Mouse (Mus musculus): ENCODE data around the gene Tex13c2. TPM values are rescaled to one million over a fixed set of nuclear protein-coding genes. Genes with fewer than 3 reads are reported as not detected.

Tex13c2 gene
- 0.09 TPM in 1 of 2 replicates, not detected in the other for polyA plus RNA-seq (2012; ENCODE audit: insufficient read depth, low replicate concordance)

DNA sequence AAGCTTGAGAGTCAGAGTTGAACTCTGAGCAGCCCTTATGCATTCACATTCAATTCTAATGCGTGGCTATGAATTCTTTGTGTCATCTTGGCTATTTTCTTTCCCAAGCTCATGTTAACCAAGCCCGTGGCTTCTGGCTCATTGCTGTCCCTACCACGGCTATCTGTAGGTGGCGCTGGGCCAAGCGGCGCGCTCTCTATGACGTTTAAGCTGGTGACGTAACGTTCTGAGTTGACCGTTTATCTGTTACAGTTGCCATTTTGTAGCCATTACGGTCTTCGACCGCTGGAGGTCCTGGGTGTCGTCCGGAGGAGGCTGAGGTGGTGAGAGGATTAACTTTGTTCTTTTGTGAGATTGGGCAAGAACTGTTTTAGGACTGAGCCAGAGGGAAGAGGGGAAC is at the start of gene Tex13c2:
Gene Tex13c2, plus strand, starts transcription at position 246 of the 400 bp plus-strand sequence.
- no peak within 1 kb of the TSS for H3K4me3 ChIP-seq (replicated peaks)
- H3K27me3 ChIP-seq (replicated peaks), result peaks cover 10% of the 10 kb centered on the region
- TF ChIP-seq GATA1 (IDR thresholded peaks at IDR 0.05; ENCODE audit: borderline replicate concordance, low read length), result no peak
- TF ChIP-seq FLI1 (IDR thresholded peaks at IDR 0.05; ENCODE audit: low read length), result no peak
- no peaks in the 10 kb centered on the region for H3K36me3 ChIP-seq (replicated peaks; ENCODE audit: low read length)
- H3K4me1 ChIP-seq, result no peaks in the 10 kb centered on the region
- peaks cover 17% of the 10 kb centered on the region for H3K9me3 ChIP-seq

- Histone ChIP-seq H3K36me3 (replicated peaks; ENCODE audit: low read length) (no peaks in the 10 kb centered on the region), H3K4me3 (replicated peaks) (no peak overlapping the region), H3K27me3 (replicated peaks) (peaks cover 2% of the 10 kb centered on the region), H3K4me1 (no peaks in the 10 kb centered on the region), H3K9me3 (no peaks in the 10 kb centered on the region)
- TF ChIP-seq GATA1 (IDR thresholded peaks at IDR 0.05; ENCODE audit: borderline replicate concordance, low read length), result no peak
- no peak for TF ChIP-seq FLI1 (IDR thresholded peaks at IDR 0.05; ENCODE audit: low read length)
These were observed 39.2 kb upstream of the Tex13c2 start for GRCm38 (mm10) chrX:42450305-42450704.

GRCm38 (mm10) chrX:42453001-42453400 is 36.5 kb upstream of the Tex13c2 start:
- H3K4me3 ChIP-seq (replicated peaks), result no peak overlapping the region
- peaks cover 2% of the 10 kb centered on the region for H3K27me3 ChIP-seq (replicated peaks)
- H3K4me1 ChIP-seq, result no peaks in the 10 kb centered on the region
- H3K36me3 ChIP-seq (replicated peaks; ENCODE audit: low read length), result no peaks in the 10 kb centered on the region
- TF ChIP-seq FLI1 (IDR thresholded peaks at IDR 0.05; ENCODE audit: low read length) (no peak), GATA1 (IDR thresholded peaks at IDR 0.05; ENCODE audit: borderline replicate concordance, low read length) (no peak)
- H3K9me3 ChIP-seq, result no peaks in the 10 kb centered on the region

GRCm38 (mm10) chrX:42454533-42454932 is 35.0 kb upstream of the Tex13c2 start:
- no peaks in the 10 kb centered on the region for H3K36me3 ChIP-seq (replicated peaks; ENCODE audit: low read length)
- peaks cover 2% of the 10 kb centered on the region for H3K27me3 ChIP-seq (replicated peaks)
- H3K9me3 ChIP-seq, result no peaks in the 10 kb centered on the region
- no peak overlapping the region for H3K4me3 ChIP-seq (replicated peaks)
- no peaks in the 10 kb centered on the region for H3K4me1 ChIP-seq
- TF ChIP-seq FLI1 (IDR thresholded peaks at IDR 0.05; ENCODE audit: low read length), result no peak
- TF ChIP-seq GATA1 (IDR thresholded peaks at IDR 0.05; ENCODE audit: borderline replicate concordance, low read length), result no peak

GRCm38 (mm10) chrX:42490336-42490735 is 845 bp downstream of the Tex13c2 start:
- no peak overlapping the region for H3K4me3 ChIP-seq (replicated peaks)
- peaks cover 10% of the 10 kb centered on the region for H3K27me3 ChIP-seq (replicated peaks)
- no peaks in the 10 kb centered on the region for H3K36me3 ChIP-seq (replicated peaks; ENCODE audit: low read length)
- TF ChIP-seq GATA1 (IDR thresholded peaks at IDR 0.05; ENCODE audit: borderline replicate concordance, low read length), result no peak
- TF ChIP-seq FLI1 (IDR thresholded peaks at IDR 0.05; ENCODE audit: low read length), result no peak
- peaks cover 17% of the 10 kb centered on the region for H3K9me3 ChIP-seq
- H3K4me1 ChIP-seq, result no peaks in the 10 kb centered on the region

DNA sequence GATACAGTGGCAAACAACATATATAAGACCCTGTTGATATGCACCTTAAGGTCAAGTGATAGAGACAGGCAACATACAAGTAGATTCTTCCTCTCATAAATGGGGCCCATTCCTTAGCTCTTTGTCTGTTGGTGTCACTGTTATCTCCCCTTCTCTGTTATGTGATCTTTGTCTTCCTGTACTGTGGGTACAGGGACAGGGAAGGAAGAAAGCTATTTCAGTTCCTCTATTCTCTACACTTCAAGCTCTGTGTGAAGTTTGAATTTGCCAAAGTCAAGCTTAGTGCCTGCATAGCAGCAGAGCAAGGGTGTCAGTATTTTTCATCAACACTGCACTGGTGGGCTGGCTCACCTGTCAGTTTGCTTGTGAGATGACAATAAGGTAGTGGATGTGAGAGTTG is 11.0 kb downstream of the Tex13c2 start:
- TF ChIP-seq GATA1 (IDR thresholded peaks at IDR 0.05; ENCODE audit: borderline replicate concordance, low read length) (no peak), FLI1 (IDR thresholded peaks at IDR 0.05; ENCODE audit: low read length) (no peak)
- Histone ChIP-seq H3K4me1 (no peaks in the 10 kb centered on the region), H3K27me3 (replicated peaks) (peaks cover 13% of the 10 kb centered on the region), H3K9me3 (no peaks in the 10 kb centered on the region), H3K36me3 (replicated peaks; ENCODE audit: low read length) (no peaks in the 10 kb centered on the region), H3K4me3 (replicated peaks) (no peak overlapping the region)

GRCm38 (mm10) chrX:42502291-42503043 is 13.0 kb downstream of the Tex13c2 start, which contains the start of gene Sh2d1a:
Gene Sh2d1a, plus strand, starts transcription at chrX:42502453.
- Histone ChIP-seq H3K9me3 (no peaks in the 10 kb centered on the region), H3K36me3 (replicated peaks; ENCODE audit: low read length) (no peaks in the 10 kb centered on the region), H3K4me3 (replicated peaks) (no peak within 1 kb of the TSS), H3K4me1 (no peaks in the 10 kb centered on the region), H3K27me3 (replicated peaks) (peaks cover 13% of the 10 kb centered on the region)
- TF ChIP-seq FLI1 (IDR thresholded peaks at IDR 0.05; ENCODE audit: low read length) (no peak), GATA1 (IDR thresholded peaks at IDR 0.05; ENCODE audit: borderline replicate concordance, low read length) (no peak)

DNA sequence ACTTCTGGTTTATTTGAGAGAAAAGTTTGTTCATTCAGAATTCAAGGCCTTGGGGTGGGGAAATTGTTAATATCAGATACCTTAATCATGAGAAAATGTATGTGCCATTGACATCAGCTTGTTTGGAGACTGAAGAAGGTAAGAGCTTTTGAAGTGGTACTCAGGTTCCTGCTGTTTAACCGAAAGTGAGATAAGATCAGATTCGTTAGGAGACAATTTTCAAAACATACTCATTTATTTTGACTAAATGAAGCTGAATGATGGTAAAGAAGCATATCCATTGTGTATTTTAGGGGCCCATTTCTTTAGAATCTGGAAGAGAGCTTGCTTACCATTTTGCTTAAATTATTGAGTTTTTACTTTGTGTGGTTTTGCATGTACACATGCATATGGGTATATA is 21.6 kb downstream of the Tex13c2 start:
- Histone ChIP-seq H3K36me3 (replicated peaks; ENCODE audit: low read length) (no peaks in the 10 kb centered on the region), H3K9me3 (no peaks in the 10 kb centered on the region), H3K4me1 (no peaks in the 10 kb centered on the region), H3K27me3 (replicated peaks) (peaks cover 4% of the 10 kb centered on the region), H3K4me3 (replicated peaks) (no peak overlapping the region)
- TF ChIP-seq GATA1 (IDR thresholded peaks at IDR 0.05; ENCODE audit: borderline replicate concordance, low read length) (no peak), FLI1 (IDR thresholded peaks at IDR 0.05; ENCODE audit: low read length) (no peak)

GRCm38 (mm10) chrX:42512567-42512966 is 23.1 kb downstream of the Tex13c2 start:
- H3K4me1 ChIP-seq, result no peaks in the 10 kb centered on the region
- TF ChIP-seq FLI1 (IDR thresholded peaks at IDR 0.05; ENCODE audit: low read length) (no peak), GATA1 (IDR thresholded peaks at IDR 0.05; ENCODE audit: borderline replicate concordance, low read length) (no peak)
- no peaks in the 10 kb centered on the region for H3K36me3 ChIP-seq (replicated peaks; ENCODE audit: low read length)
- H3K9me3 ChIP-seq, result no peaks in the 10 kb centered on the region
- H3K27me3 ChIP-seq (replicated peaks), result peaks cover 4% of the 10 kb centered on the region
- H3K4me3 ChIP-seq (replicated peaks), result no peak overlapping the region

DNA sequence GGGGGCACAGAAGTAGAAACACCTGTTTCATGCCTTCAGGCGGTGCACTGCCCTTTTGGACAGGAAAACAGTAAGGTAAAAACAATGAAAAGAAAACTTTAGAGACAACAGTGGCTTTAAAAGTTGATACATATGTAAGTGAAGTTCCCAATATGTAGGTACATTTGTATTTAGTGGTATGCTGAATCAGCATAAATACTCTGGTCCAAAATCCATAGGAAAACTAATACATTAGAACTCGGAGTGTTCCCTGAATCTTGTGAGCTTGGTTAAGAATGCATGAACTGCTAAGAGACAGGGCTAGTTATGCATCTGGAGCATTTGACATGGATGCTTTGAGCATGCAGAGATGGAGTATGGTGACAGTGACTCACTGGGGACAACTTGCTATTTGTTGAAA is 33.4 kb downstream of the Tex13c2 start:
- H3K4me1 ChIP-seq, result no peaks in the 10 kb centered on the region
- no peaks in the 10 kb centered on the region for H3K36me3 ChIP-seq (replicated peaks; ENCODE audit: low read length)
- peaks cover 3% of the 10 kb centered on the region for H3K27me3 ChIP-seq (replicated peaks)
- TF ChIP-seq GATA1 (IDR thresholded peaks at IDR 0.05; ENCODE audit: borderline replicate concordance, low read length) (no peak), FLI1 (IDR thresholded peaks at IDR 0.05; ENCODE audit: low read length) (no peak)
- H3K9me3 ChIP-seq, result no peaks in the 10 kb centered on the region
- H3K4me3 ChIP-seq (replicated peaks), result no peak overlapping the region
